Mouse (Mus musculus): Measurements from ENCODE around the gene Sntb2. TPM values are rescaled to one million over a fixed set of nuclear protein-coding genes. Genes with fewer than 3 reads are reported as not detected.
"Not testable (repeated sequence)": the region's sequence is repeated elsewhere in the genome, so short reads cannot be mapped to it uniquely, and the experiment has no call there.

Gene Sntb2
- 10 to 100 TPM; 16.9 to 20.9 TPM for total RNA-seq (2021)
- long read RNA-seq, experiment 1, full-length matches to known transcripts: 9 of 12 reads
- long read RNA-seq, experiment 1, partial matches to known transcripts: 0 of 12 reads
- long read RNA-seq, experiment 1, other reads (novel, unspliced or antisense): 3 of 12 reads
- long read RNA-seq, experiment 2, full-length matches to known transcripts: 69 of 82 reads
- long read RNA-seq, experiment 2, partial matches to known transcripts: 2 of 82 reads
- long read RNA-seq, experiment 2, other reads (novel, unspliced or antisense): 11 of 82 reads

GRCm38 (mm10) chr8:106935324-106935869 is at the start of gene Sntb2:
TSS of gene Sntb2 (plus strand) at chr8:106935750.
- peak; percentile 90 to 92 for DNase-seq (ENCODE audit: low spot score in 2 of 2)

GRCm38 (mm10) chr8:106887336-106888189 is 48.0 kb upstream of the Sntb2 start:
- DNase-seq (ENCODE audit: low spot score in 2 of 2): peak; percentile 71 to 74

DNA sequence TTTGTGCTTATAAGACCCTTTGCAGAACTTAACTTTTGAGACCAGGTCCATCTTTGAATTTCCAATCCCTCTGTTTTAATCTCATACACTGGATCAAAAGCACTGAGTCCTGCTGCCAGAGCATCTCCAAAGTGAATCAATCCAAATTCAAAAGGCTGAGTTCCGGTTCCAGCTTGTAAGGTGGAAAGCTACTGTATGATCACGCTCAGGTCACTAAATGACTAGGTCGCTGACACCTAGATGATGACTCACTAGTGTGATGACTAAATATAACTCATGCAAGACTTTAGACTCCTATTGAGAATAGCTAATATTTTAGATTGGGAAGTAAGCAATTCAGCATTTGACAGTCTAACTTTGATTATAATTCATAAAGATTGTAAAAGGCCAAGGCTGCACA is 46.7 kb upstream of the Sntb2 start:
- no peak for DNase-seq (ENCODE audit: low spot score in 2 of 2)

- DNase-seq (ENCODE audit: low spot score in 2 of 2): no peak
These were observed 43.2 kb upstream of the Sntb2 start for GRCm38 (mm10) chr8:106892210-106892805.

DNA sequence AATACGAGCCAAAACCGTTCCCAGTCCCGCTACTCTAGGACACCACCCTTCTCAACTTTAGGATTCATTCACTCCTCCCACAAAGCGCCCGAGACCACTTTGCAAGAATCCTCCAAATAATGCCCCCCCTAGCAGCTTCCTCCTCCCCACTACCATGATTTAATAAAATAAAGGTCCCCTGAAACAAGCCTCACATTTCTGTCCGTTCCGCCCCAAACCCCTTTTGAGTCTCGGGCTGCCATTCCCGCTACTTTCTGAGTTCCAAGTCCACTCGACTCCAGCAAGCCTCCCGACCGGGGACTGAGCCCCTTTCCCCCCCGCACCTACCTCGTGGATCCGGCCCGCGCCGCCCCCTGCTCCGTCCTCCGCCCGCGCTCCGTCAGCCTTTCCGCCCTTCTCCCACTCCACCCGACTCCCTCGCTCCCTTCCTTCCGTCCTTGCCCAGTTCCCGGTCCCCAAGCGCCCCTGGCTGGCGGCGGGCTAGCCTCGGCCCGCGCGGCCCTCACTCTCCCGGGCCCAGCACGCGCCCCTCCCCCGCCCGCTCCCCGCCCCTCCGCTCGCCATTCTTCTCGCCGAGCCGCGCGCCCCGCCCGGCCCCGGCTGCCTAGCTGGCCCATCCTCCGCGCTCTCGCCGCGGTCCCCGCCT is 42.6 kb upstream of the Sntb2 start:
- DNase-seq (ENCODE audit: low spot score in 2 of 2): peak in 1 of 2 experiments; percentile 67

DNA sequence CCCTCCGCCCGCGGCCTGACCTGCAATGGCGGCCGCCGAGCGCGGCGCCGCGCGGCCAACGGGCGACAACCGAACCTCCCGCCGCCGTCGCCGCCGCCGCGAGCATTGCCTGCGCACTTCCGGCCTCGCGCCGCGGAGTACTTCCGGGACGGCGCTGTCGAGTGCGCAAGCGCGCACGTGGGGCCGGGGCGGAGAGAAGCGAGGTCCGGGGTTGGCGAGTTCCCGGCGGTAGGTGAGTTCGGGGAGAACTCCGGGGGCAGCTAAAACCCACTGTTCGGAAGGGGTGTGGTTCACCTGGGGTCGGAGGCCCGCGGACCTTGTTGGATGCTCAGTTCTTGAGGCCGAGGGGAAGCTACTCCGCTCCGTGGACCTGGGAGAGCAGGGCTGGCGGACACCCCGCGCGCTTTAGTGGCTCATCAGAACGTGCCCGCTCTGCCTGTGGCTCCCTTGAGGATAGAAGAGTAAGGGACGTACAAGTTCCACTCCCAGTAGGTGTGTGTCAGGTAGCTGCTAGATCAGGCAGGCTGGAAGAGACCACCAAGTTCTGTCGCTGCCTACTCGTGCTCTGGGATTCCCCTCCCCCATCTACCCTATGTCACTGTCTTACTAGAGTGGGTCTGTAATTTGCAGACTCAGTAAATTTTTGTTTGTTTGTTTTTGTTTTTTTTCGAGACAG is 41.9 kb upstream of the Sntb2 start, which contains the start of gene Utp4:
Gene Utp4 (plus strand): TSS at position 156 of the 676 bp plus-strand sequence.
- DNase-seq (ENCODE audit: low spot score in 2 of 2): peak; percentile 90 to 92

DNA sequence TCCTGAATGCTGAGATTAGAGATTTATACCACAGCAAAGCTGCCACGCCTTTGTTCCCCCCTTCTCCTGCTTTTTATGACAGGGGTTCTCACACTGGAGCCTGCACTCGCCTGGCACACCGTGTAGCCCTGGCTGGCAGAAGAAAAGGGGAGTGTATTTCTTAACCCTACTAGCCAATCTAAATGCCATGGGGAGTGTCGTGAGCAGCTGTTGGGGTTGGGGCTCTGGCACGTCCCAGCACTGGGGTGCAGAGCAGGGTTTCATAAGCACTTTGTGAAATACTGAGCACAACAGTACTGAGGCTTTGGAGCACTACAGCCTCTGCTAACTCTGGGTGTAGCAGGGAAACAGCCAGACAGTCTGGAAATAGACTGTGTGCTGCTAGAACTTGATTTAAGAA is 36.1 kb upstream of the Sntb2 start:
- no peak for DNase-seq (ENCODE audit: low spot score in 2 of 2)

DNA sequence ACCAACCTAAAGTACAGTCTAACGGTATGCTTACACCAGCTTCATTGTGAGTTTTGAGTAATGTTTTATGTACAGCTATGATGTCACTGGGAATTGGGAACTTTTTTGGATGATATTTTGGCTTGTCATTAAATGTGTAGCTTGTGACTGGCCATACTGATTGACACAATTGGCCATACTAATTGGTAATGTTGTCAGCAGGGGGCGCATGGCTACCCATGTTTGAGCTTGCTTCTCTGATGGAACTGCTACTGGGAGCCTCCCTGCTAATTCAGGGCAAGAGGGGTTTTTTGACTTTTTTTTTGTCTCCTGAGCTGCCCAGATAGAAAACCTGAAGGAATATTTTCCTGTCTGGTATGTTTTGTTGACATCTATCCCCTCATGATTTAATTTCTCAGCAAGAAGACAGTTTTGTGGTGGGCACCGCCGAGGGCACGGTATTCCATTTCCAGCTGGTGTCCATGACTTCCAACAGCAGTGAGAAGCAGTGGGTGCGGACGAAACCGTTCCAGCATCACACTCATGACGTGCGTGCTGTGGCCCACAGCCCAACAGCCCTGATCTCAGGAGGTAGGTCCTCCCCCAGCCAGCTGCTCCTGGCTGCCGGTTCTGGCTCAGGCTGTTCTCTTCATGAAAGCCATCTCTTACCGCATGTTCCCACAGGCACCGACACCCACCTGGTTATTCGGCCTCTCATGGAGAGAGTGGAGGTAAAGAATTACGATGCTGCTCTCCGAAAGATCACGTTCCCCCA is 29.6 kb upstream of the Sntb2 start:
- peak; percentile 67 to 69 for DNase-seq (ENCODE audit: low spot score in 2 of 2)

DNA sequence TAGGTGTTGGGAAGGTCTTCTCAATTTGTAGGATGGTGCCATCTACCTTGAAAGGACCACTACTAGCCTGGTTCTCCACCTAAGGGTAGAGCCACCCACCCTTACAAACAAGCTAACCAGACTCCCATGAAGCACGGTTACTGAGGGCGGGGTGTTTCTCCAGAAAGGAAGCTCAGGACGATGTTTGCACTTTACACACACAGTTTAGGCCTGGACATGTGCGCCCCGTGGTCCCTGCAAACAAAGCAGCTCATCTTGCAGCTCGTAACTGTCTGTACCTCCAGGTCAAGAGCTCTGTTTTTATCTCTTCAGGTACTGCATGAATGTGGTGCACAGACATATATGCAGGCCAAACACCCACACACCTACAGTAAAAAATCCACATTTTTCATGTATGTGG is 28.9 kb upstream of the Sntb2 start:
- no peak for DNase-seq (ENCODE audit: low spot score in 2 of 2)

GRCm38 (mm10) chr8:106907450-106907849 is 28.1 kb upstream of the Sntb2 start:
- DNase-seq (ENCODE audit: low spot score in 2 of 2): no peak

DNA sequence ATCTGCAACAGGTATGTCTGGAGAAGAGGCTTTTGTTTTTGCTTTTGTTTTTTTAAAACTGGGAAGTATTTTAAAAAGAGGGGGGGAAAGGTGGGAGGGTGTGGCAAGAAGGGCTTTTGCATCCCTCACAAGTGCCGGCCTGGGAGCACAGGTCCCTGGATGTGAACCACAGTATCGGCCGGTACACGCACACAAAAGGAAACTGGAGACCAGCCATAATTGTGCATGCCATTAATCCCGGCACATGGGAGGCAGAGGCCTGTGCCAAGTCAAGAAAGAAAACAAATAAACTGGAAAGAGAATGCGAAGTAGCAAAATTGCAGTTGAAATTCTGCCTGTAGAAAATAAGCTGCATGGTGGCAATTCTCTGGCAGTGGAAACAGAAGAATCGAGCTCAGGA is 27.3 kb upstream of the Sntb2 start:
- DNase-seq (ENCODE audit: low spot score in 2 of 2): no peak

DNA sequence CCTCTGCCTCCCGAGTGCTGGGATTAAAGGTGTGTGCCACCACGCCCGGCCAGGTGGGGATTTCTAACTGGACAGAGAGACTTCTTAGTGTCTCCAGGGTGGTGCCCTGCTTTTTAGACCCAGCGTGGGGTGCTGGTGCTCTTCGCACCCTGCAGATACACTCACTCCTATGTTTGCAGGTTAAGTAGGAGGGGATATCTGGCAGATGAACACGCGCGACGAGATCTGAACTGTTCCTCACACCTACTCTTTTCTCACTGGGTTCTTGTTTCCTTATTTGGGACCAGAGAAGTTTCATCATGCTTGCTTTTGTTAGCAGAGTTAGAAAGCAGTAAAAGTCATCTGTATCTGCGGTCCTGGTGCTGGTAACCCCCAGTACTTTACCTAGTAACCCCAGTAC is 21.9 kb upstream of the Sntb2 start:
- DNase-seq (ENCODE audit: low spot score in 2 of 2): no peak

DNA sequence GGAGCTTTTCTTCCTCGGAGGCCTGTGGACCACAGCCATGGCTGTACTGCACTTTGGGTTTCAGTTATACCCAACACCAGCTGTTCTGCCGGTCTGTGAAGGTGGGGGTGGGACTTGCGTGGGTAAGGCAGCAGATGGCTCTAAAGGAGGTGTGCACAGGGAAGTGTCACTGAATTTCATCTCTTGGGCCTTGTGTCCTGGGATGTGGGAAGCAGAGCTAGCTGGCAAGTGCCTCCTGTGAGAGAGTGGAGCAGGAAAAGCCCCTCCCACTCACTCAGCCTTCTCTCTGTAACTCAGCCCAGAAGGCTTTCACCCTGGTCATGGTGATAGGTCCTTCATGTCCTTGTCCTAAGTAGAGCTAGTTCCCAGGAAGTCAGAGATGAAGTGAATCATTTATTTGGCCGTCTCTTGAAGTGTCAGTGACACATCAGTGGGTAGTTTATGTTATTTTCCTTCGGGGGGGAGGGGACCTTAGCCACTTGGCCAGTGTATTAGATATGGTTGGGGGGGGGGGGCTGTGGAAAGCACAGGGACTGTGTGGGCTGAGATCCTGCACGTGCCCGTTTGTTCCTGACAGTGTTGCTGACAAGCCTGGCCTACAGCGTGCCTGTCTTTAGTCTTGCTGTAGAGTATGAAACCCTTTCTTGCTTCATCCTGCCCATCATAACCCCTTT is 15.7 kb upstream of the Sntb2 start:
- no peak for DNase-seq (ENCODE audit: low spot score in 2 of 2)

DNA sequence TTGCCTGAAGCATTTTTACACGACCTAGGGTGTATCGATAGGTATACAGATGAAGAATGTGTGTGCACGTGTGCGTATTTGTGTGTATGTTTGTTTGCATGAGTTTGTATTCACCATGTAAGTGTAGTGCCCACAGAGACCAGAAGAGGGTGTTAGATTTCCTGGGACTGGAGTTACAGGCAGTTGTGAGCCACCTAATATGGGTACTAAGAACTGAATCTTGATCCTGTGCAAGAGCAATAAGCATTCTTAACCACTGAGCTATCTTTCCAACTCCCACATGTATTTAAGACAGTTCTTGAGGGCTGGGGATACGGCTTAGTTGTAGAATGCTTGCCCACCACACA is 15.2 kb upstream of the Sntb2 start:
- no peak for DNase-seq (ENCODE audit: low spot score in 2 of 2)

DNA sequence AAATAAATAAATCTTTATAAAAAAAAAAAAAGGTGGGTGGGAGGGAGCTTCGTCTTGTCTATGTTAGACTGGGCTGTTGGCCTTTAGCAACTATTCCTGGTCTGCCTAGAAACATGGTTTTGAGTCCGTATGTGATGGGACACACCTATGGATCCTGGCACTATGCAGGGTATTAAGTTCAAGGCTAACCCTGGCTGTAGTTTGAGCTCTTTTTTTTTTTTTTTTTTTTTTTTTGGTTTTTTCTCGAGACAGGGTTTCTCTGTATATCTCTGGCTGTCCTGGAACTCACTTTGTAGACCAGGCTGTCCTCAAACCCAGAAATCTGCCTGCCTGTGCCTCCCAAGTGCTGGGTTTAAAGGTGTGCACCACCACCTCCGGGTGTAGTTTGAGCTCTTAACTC is 11.5 kb upstream of the Sntb2 start:
- DNase-seq (ENCODE audit: low spot score in 2 of 2): no peak

DNA sequence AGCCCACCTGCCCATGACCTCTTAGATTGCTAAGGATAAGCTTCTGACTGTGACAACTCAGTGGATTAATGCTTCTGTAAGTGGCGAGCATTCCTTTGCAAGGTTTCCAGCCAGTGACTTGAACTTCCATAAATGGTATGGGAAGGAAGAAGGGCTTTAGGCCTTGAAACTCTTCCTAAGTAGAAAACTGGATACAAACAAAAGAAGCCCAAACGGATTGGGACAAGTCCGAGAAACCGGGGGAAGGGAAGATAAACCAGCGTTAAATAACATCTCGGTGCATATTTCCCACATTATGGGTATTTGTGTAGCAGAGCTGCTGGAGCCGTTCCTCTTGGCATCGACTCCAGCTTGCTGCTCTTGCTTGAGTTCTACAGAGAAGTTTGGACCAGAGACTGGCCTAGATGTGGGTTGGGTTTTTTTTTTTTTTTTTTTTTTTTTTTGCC is 10.6 kb upstream of the Sntb2 start:
- DNase-seq (ENCODE audit: low spot score in 2 of 2): no peak

- no peak for DNase-seq (ENCODE audit: low spot score in 2 of 2)
These were observed 10.1 kb upstream of the Sntb2 start for GRCm38 (mm10) chr8:106925446-106925845.

DNA sequence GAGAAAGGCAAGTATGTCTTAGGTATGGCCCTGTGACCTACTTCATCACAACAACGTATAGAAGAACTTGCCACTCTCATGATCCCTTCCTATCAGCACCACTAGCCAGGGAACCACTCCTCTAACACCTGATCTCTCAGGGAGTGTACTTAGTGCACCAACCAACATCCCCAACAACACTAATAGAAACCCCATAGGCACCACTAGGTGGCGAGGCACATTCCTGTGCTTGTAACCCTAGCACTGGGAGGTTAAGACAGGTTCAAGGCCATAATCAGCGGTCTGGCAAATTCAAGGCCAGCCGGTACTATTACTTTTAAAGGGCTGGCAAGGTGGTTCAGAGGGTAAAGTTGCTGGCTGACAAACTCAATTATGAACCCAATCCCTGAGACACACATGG is 8.3 kb upstream of the Sntb2 start:
- DNase-seq (ENCODE audit: low spot score in 2 of 2): no peak

- not testable (repeated sequence) for DNase-seq (ENCODE audit: low spot score in 2 of 2)
These were observed 7.4 kb upstream of the Sntb2 start for GRCm38 (mm10) chr8:106928182-106928581.
